Mouse (Mus musculus) embryo, embryonic 11 days (tissue): Measurements from ENCODE around the gene Polg2.
"Not testable (repeated sequence)": the region's sequence is repeated elsewhere in the genome, so short reads cannot be mapped to it uniquely, and the experiment has no call there.

ENCODE experiments used
- DNase-seq: peaks from one replicate; pipeline ENCODE4 v3.0.0-alpha.2; 2015

The Polg2 gene

DNA sequence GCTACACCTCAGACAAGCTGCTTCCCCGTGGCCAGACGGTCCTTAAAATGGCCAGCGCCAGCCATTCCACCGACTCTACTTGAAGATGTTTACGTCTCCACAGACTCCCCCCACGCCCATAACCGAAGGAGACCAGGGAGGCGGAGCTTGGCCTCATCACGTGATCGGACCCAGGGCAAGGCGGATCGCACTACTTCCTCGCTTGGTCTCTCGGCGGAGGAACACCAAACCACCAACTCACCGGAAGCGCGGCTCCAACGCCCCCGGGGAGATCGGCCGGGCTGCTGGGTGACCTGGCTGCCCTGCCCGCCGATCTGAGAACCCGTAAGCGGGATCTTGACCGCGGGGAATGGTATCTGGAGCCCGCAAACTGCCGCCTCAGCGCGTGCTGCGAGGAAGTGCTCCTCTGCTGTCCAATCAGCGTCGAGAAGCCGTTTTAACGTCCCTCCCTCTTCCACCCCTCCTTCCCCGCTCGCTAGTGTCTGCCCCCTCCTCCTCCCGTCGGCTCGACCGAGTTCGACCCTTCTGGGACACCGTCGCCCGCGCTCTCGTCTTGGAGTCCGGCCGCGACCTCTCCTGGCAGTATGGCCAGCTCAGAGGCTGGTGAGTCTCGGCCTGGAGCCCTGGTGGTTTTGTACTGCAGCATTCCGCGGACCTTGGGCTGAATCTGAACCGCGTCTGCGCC lies 9.6 kb upstream of the Polg2 start, which contains the start of the genes Ddx5 and Cep95:
Gene Ddx5, minus strand, starts transcription at position 411 of the 685 bp plus-strand sequence.
Gene Cep95, plus strand, starts transcription at position 478 of the 685 bp plus-strand sequence.
- DNase-seq = peak; percentile 99

DNA sequence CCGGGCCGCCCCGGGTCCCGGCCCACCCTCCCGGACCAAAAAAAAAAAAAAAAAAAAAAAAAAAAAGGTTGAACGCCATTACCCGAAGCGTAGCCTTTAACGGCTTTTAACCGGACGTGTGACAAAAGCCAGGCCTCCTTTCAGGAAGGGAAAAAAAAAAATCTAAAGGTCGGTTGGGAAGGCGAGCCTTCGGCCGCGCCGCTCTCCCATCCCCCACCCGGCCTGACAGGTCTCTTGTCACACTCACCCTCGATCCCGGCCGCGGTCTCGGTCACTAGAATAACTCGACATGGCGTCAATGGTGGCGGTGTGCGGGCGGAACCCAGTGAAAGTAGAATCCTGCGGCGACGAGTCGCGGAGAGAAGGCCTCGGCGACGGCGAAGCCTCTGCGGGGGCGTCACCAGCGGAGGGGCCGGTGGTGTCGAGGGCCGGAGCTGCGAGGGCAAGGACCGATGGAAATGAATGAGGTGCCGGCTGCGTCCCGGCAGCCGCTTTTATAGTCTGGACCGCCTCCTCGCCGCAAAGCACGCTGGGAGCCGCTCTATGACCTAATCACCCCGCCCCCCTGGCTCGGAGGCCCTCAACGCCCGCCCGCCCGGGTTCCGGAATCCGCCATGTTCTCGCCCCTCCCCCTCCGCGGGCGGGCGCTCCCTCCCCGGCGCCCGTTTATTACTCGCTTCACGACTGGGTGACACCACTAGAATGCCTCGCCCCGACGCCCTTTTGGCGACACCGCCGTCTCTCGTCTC lies 8.9 kb upstream of the Polg2 start:
- DNase-seq = peak; percentile 99

DNA sequence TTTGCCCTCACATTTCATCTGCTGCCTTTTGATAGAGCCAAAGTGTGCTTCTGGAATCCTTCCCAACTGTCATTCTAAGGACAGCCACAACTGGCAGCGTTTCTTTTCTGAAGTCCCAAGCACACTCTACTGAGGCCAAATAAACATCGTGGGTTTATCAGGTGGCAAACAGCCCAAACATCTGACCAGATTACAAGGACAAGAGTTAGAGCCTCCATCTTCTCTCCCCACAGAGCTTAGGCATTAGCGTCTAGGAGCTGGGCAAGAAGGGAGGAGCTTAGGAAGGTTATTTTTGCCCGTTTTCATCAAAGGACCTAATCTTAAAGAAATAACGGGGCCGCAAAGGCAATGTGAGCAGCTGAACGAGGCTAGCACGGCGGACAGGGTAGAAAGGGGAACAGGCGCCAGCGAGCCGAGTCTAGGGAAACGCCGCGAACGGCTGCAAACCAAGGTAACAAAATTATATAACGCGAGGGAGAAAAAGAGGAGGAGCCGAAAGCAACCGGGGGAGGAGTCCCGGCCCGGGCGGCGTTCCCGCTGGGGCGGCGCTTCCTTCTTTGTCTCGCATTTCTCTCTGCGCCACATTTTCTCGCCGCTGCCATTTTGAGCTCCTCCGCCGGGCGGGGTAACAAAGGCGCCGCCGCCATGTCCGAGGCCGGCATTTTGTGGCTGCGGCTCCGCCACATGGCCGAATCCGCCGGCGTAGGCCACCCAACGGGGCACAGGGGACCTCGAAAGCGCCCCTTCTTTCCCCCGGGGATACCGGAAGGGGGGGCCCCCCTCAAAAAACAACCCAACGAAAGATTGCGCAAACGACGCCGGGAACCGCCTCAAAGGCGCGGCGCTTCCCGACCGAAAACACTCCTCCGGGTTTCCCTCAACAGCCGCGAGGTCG lies 8.0 kb upstream of the Polg2 start:
- peak; percentile 92 for DNase-seq

DNA sequence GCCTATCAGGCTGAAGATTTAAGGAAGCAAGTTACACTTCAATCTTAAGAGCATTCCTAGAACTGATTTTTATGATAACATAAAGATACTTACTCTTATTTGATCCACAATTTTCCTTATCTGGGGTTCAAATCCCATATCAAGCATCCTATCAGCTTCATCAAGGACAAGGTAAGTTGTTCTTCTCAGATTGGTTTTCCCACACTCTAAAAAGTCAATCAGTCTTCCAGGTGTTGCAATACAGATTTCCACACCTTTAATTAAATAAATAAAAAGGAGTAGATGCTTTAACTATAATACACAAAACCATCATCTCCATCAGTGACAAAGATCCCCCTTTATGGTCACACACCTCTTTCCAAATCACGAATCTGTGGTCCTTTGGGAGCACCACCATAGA lies 5.7 kb upstream of the Polg2 start:
- no peak for DNase-seq

DNA sequence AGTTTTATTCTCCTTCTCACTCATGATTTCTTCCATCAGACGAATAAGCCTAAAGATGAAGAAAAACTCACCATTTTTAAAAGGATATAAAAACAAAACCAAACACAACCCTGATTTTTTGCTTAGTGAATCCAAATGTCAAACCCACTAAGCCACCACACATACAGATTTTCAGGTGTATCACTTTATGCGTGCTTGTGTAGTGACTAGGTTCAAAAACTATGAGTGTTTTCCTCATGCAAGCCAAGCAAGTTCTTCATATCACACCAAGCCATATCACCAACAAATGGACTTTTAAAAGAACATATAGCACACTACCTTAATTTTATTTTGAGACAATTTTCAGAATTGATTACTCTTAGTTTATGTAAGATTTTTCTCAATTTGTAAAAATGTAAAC lies 5.1 kb upstream of the Polg2 start:
- DNase-seq = no peak

DNA sequence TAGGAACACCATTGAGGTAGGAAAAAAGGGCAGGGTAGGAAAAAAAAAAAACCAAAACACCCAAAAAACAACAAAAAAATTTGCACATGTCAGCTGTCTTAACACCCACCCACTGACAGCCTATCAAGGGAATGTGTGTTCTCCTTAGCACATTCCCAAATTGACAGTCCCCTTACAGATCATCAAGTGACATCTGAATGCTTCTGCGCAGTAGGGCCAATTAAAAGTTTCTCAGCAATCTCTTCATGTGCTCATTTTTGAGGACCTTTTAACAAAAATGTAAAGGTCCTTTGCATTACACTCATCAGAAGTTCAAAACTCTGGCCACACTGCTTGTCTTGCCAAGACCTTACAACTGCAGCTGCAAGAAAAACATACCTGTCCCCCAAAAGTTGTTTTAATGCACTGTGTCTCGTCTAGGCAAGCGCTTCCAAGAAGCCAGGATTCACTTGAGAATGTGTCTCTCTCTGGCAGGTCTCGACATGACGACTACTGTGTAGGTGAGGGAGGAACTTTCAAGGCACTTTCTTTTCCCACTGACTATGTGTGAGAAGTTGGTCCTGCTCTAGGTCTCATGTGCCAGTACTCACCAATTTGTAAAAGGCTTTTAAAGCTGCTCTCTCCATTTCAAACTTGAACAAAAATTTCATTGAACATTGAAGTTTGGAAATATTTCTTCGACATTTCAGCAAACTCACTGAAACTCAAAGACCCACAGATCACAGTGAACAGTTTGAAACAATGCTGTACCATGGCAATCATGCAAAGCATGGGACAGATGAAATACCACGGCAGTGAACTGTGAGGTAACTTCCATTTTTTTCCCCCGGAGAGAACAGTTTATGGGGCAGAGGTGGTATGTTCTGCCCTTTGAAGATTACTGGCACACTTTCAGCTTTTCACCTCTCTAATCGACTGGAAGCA lies 3.8 kb upstream of the Polg2 start:
- no peak for DNase-seq

DNA sequence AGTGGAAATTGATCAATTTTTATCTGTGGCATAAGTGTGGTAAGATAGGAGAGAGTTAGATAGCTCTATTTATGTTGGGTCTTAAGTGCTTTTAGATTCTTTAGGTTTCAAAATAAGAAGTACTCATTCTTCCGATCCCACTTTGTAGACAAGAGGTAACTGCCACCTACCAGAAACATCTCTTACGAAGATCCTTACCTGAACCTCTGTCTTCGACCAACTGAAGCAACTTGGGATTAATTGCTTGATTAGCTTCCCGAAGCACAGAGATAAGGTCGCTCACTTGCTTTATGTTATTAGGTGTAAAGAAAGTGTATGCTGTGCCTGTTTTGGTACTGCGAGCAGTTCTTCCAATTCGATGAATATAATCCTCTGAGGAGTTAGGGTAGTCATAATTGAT lies 2.9 kb upstream of the Polg2 start:
- not testable (repeated sequence) for DNase-seq

DNA sequence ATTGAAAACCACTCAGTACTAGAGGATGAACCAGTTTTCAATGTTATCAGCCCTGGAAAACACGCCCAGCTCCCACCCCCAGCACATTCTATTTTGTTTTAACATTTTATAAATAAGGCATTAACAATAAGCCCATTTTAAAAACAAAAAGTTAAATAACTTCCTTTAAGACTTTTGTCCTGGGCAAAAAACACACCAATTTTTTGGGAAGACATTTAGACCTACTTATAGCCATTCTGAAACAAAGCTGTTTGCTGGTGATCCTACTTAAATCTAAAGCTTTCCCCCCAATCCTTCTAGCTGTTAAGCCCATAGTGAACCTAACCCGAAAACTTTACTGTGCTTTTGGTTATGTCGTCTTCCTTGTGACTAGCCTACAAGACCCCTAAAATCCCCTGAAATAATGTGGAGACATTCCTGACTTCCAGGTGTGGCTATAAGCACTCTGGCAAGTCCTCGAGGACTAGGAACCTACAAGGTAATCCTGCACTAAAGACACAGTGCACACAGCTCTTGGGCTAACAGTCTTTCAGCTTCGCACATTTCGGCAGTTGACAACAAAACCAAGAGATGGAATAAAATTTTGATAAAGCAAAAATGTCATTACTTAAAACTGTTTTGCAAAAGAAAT lies 1.4 kb upstream of the Polg2 start:
- no peak for DNase-seq

DNA sequence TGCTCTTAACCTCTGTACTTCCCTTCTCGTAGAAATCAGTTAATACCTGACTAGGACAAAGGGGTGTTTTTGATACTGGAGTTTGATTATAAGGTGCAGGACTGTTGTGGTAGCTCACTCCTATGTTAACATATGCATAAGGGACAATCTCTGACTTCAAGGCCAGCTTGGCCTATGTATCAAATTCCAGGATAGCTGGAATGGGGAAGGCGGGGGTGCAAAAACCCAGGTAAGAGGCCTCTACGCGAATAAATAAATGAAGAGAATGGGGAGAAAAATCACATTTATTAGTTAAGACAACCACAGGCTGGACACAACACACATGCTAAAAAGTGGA lies 720 bp upstream of the Polg2 start:
- no peak for DNase-seq

DNA sequence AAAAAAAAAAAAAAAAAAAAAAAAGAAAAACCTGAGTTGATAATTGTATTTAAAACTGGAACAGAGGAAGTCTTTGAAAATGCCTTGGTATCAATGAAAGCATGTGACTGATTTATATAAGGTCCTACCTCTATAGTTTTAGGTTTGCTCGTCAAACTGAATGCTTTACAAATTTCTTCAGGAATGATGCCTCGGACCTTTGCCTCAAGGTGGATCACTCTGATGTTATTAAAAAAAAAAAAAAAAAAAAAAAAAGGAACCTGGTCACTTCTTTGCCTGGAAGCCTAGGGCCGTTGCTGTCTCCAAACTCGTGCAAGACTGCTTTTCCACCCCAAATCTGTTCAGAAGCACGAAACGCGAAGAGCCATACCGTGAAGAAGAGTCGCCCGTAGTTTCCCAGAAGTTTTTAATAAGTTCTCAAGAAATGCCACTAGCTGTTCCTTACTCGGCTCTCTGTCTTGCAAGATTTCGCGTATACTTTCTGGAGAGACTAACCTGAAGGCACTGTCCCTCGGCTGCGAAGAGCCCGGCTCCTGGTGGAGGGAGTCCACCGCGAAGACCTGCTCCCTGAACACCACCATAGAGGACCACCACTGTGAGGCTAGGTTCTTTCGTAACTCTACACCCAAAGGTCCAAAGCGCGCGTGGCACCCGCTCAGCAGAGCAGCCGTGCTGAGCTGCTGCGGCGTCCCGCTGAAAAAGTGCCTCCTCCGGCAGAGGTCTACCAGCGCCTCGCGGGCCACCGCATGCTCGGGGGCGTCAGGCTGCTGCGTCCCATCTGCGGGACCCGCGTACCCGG lies 549 bp downstream of the Polg2 start:
- no peak for DNase-seq

DNA sequence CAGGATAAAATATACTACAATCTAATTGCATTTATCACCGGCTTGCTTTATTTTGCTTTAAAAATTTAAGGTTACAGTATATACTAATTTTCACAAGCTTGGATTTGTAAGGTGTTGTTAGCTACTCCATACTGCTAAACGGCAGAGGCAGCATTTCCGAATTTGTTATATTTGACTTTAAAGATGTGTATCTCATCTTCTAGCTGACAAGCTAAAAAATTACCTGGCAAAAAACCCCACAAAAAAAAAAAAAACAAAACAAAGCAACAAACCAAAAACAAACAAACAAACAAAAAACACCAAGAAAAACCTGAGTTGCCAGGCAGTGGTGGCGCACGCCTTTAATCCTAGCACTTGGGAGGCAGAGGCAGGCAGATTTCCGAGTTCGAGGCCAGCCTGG lies 1.2 kb downstream of the Polg2 start:
- no peak for DNase-seq

DNA sequence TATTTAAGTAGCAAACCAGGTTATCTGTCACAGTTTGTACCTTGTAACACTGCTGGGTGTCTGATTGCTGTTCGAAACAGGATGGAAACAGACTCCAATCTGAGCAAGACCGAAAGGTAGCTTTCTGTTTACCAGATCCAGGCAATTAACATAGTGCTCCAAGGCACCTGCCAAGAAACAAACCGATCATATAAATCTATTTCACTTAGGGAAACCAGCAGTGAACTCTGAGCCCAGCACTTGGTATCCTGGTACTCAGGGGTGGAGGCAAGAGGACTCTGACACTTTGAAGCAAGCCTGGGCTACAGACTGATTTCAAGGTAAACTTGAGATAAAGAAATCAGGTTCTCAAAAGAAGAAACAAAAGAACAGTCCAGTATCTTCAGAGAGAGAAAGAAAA lies 1.9 kb downstream of the Polg2 start:
- no peak for DNase-seq

DNA sequence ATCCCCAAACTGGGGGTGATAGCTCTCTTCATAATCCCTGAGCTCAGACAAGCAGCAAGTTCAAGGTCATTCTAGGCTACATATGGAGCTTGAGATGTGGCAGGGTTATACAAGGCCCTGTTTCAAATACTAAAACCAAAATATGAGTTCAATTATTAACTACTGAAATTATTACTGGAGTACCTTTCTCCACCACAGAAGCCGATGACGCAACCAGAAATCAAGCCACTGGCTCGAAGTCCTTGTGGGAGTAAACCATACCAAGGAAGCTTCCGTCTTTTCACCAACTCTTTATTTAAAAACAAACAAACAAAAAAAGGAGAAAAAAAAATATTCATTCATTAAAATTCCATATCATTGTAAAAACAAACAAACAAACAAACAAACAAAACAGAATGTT lies 2.4 kb downstream of the Polg2 start:
- no peak for DNase-seq

DNA sequence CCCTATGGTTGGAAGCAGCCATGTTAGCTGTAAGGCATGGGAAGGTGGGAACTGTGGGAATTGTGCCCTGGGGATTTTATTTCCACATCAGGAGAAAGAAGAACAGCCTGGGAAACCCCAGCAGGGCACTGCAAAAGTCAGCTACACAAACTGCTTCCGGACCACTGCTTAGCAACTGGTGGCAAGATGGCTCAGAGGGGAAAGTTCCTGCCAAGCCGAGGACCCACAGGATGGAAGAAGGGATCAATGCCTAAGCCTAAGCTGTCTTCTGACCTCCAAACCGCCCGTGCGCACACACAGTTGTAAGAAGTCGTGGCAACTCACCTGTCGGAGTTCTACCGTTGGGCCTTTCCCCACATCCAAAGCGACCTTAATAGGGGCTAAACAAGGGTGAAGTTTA lies 6.3 kb downstream of the Polg2 start:
- no peak for DNase-seq

DNA sequence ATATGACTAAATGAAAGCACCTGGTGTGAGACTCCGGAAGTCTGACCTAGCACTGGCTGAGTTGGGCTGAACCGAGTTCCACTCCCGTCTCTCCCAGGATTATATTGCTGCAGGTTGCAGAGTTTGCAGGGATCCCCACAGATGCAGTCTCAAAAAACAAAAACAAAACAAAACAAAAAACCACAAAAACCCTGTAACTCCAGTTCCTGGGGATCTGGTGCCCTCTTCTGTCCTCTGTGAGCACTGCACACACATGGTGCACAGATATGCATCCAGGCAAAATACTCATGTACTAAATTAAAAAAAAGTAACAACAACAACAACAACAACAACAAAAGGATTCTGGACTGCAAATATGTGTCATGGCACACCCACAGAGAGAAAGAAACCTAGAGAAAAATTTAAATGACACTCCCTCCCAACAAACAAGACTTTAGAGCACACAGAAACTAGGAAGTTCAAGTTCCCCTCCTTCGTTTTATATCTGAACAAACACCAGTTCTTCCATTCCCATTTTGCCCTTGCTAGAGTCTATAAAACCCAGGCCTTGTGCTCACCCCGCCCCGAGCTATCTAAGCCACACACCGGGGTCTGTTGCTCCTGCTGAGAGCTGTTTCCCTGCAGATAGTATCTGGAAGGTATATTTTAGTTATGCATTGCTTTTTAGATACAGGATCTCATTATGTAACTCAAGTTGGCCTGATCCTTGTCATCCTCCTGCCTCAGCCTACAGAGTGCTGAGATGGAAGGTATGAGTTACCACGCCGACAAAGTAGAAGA lies 9.0 kb downstream of the Polg2 start:
- no peak for DNase-seq

DNA sequence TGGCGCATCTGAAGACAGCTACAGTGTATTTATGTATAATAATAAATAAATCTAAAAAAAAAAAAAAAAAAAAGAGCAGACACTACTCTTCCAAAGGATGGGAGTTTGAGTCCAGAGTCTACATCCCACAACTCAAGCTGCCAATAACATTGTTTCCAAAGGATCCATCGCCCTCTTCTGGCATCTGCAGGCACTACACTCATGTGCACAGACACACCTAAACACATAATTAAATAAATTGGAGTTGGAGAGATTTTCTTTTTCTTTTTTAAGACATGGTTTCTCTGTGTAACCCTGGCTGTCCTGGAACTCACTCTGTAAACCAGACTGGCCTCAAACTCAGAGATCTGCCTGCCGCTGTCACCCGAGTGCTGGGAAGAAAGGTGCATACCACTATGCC lies 11.8 kb downstream of the Polg2 start:
- no peak for DNase-seq

DNA sequence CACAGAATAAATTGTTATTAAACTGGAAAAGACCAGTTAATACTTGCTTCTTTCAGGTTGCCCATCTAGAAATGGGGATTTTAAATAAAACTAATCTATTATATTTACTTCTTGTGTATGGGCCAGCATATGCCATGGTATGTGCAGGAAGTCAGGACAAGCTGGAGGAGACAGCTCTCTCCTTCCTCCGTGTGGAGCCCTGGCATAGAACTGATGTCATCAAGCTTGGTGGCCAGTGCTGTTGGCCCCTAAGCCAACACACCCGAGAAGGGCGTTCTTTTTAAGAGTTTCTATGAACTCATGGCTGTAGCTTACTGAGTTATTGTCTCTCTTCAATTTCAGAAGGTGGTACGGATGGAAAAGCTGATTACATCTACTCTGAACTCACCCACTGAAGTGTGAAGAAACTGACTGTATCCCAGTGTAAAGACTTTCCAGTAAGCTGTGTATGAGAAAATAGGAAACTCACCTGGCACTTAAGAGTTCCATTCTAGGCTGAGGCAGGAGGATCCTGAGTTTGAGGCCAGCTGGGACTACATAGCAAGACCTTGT lies 12.7 kb downstream of the Polg2 start:
- no peak for DNase-seq

DNA sequence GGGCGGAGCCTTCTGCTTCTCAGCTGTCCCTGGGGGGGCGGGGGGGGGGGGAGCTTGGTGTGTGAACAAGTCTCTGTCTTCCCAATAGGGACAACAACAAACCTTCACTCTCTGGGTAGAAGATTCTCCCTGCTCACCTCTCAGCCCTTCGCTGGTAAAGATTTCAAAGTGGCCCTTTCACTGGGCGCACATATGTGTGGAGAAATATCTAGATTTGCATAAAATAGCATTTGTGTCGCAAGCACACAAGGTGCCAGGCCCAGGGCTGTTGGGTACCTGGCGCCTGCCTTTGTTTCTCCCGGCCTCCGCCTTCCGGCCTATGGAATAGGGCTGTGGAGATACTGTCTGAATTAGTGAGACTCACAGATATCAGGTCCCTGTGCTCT lies 16.5 kb downstream of the Polg2 start:
- no peak for DNase-seq

DNA sequence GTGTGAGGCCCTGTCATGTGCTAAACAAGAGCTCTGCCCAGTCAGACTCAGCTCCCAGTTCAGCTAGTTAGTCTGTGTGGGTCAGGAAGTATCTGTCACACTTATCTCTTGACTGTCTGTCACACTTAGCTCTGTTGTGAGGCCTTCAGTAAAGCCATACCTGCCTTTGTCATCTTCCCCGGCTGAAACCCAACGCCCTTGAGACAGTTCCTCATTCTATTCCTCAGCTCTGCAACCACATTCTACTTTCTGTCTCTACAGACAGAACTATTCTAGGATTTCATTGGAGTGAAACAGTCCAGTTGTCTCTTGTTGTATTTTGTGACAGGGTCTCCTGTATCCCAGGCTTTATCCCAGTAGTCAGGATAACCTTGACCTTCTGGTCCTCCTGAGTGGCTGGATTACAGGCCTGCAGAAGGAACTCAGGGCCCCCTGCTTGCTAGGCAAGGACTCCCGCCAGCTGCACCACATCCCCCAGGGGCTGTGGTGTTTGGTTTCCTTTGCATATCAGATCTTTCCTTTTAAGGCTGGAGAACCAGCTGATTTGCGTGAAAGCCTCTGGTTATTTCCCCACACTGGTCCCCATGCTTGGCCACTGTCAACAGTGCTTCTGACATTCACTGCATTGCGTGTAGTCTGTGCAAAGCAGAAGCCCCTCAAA lies 17.1 kb downstream of the Polg2 start:
- peak; percentile 49 for DNase-seq

DNA sequence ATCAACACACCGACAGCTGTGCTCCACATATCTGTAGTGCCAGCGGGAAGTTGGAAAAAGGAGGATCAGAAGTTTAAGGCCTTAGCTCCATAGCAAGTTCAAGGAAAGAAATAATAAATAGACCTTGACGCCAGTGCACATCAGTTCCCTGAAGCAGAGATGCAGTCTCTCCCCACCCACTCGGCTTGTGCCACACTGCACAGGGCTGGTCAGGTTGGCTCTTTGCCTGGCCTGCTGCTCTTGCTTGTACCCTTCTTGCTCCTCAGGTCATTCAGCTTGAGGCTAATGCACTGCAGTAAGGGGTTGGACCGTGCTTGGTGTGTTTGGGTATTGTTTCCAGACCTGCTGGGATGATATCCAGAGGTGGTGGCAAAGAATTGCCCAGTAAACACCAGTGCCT lies 18.8 kb downstream of the Polg2 start:
- DNase-seq = no peak
